Mouse (Mus musculus) embryonic stem cell, embryonic (primary cell): ENCODE measurements around the gene Helq.

Source experiments
- CTCF ChIA-PET, 4 experiments: fragments of 300-600 bp in 2 of 4; fragments of 350-600 bp in 2 of 4; sonication (Branson Sonifier 250); formaldehyde crosslinking; loops; one replicate each; lab custom pipeline; 2022; ENCODE audit warnings: inconsistent platforms in 2 of 4; lab: Charles Lee
- POLR2A ChIA-PET, 4 experiments: fragments of 300-600 bp in 2 of 4; fragments of 350-600 bp in 2 of 4; sonication (Branson Sonifier 250); formaldehyde crosslinking; loops; one replicate each; lab custom pipeline; 2022; ENCODE audit warnings: antibody characterized with exemption in 4 of 4, inconsistent platforms in 1 of 4; lab: Charles Lee

Helq gene

GRCm38 (mm10) chr5:100820483-100821184 is 22.2 kb upstream of the Helq start, which contains the start of gene Abraxas1:
Abraxas1 (minus strand) TSS chr5:100820965.
- ChIA-PET POLR2A (interaction anchor here in 3 of 4 experiments (0.6 to 3.0 kb wide), 11 partner anchors 10 to 145 kb away, joined by 3 to 10 read pairs (median 3); partner anchors contain the start of genes Helq (in 2 of the 3), Gpat3 (in 1 of the 3) and Mrps18c (in 1 of the 3)), CTCF (interaction anchor here in 2 of 4 experiments (0.5 to 1.6 kb wide), 5 partner anchors 91 to 495 kb away, joined by 3 to 5 read pairs (median 4); no protein-coding TSS in a partner anchor)

- ChIA-PET POLR2A (interaction anchor here in 2 of 4 experiments (1.1 to 1.6 kb wide), 4 partner anchors 9 to 95 kb away, joined by 3 to 6 read pairs (median 3); no protein-coding TSS in a partner anchor), CTCF (no interaction called here)
Measured at GRCm38 (mm10) chr5:100819568-100820480, 21.4 kb upstream of the Helq start.

GRCm38 (mm10) chr5:100818341-100818740 is 19.9 kb upstream of the Helq start:
- POLR2A ChIA-PET = interaction anchor here in 1 of 4 experiments (1.6 kb wide), 1 partner anchor 8 kb away, joined by 6 read pairs; no protein-coding TSS in a partner anchor
- CTCF ChIA-PET = interaction anchor here in 1 of 4 experiments (0.6 to 0.7 kb wide), 3 partner anchors 17 to 160 kb away, joined by 3 to 7 read pairs (median 3); no protein-coding TSS in a partner anchor

- CTCF ChIA-PET = interaction anchor here in 1 of 4 experiments (0.7 kb wide), 1 partner anchor 1061 kb away, joined by 4 read pairs; no protein-coding TSS in a partner anchor
- POLR2A ChIA-PET = interaction anchor here (0.6 to 1.1 kb wide), 8 partner anchors 13 to 161 kb away, joined by 3 to 5 read pairs (median 3); partner anchors contain the start of gene Coq2 (in 2 of the 4)
Measured at GRCm38 (mm10) chr5:100794084-100794483, 4.3 kb downstream of the Helq start.

GRCm38 (mm10) chr5:100792261-100792660 is 6.1 kb downstream of the Helq start:
- ChIA-PET POLR2A (interaction anchor here in 1 of 4 experiments (1.0 kb wide), 2 partner anchors 25 to 28 kb away, joined by 3 to 4 read pairs; no protein-coding TSS in a partner anchor), CTCF (interaction anchor here in 3 of 4 experiments (0.6 to 1.0 kb wide), 5 partner anchors 34 to 237 kb away, joined by 3 to 5 read pairs (median 4); no protein-coding TSS in a partner anchor)

GRCm38 (mm10) chr5:100787527-100787926 is 10.9 kb downstream of the Helq start:
- ChIA-PET POLR2A (interaction anchor here in 1 of 4 experiments (1.3 kb wide), 1 partner anchor 10 kb away, joined by 5 read pairs; the partner anchor contains the start of genes Helq and Mrps18c), CTCF (no interaction called here)

GRCm38 (mm10) chr5:100779002-100779401 is 19.4 kb downstream of the Helq start:
- POLR2A ChIA-PET = interaction anchor here in 1 of 4 experiments (1.1 kb wide), 1 partner anchor 12 kb away, joined by 3 read pairs; no protein-coding TSS in a partner anchor
- CTCF ChIA-PET = no interaction called here

GRCm38 (mm10) chr5:100776900-100777299 is 21.5 kb downstream of the Helq start:
- CTCF ChIA-PET = no interaction called here
- POLR2A ChIA-PET = no interaction called here

GRCm38 (mm10) chr5:100775778-100776404 is 22.5 kb downstream of the Helq start:
- POLR2A ChIA-PET = interaction anchor here in 3 of 4 experiments (0.5 to 2.2 kb wide), 8 partner anchors 10 to 101 kb away, joined by 3 to 15 read pairs (median 4); partner anchors contain the start of genes Coq2 (in 1 of the 3), Helq (in 1 of the 3) and Mrps18c (in 1 of the 3)
- CTCF ChIA-PET = no interaction called here

GRCm38 (mm10) chr5:100771575-100771974 is 26.8 kb downstream of the Helq start:
- ChIA-PET POLR2A (no interaction called here), CTCF (no interaction called here)

GRCm38 (mm10) chr5:100766026-100766425 is 32.4 kb downstream of the Helq start:
- ChIA-PET POLR2A (interaction anchor here in 3 of 4 experiments (0.6 to 3.7 kb wide), 29 partner anchors 9 to 727 kb away, joined by 3 to 16 read pairs (median 4); partner anchors contain the start of genes Cops4 (in 3 of the 3), Helq (in 3 of the 3), Mrps18c (in 3 of the 3) and Coq2 (in 2 of the 3)), CTCF (interaction anchor here in 3 of 4 experiments (1.0 to 1.4 kb wide), 3 partner anchors 15 to 152 kb away, joined by 3 read pairs; partner anchors contain the start of gene Coq2 (in 1 of the 3))

- POLR2A ChIA-PET = interaction anchor here in 1 of 4 experiments (0.7 to 2.0 kb wide), 6 partner anchors 8 to 153 kb away, joined by 3 to 6 read pairs (median 4); no protein-coding TSS in a partner anchor
- CTCF ChIA-PET = no interaction called here
Measured at GRCm38 (mm10) chr5:100761736-100762135, 36.7 kb downstream of the Helq start.

- POLR2A ChIA-PET = interaction anchor here in 1 of 4 experiments (0.5 kb wide), 1 partner anchor 198 kb away, joined by 4 read pairs; no protein-coding TSS in a partner anchor
Measured at GRCm38 (mm10) chr5:100760049-100760663, 38.2 kb downstream of the Helq start.

GRCm38 (mm10) chr5:100758121-100758520 is 40.3 kb downstream of the Helq start:
- ChIA-PET POLR2A (interaction anchor here in 1 of 4 experiments (1.0 kb wide), 1 partner anchor 307 kb away, joined by 3 read pairs; no protein-coding TSS in a partner anchor), CTCF (no interaction called here)

More at GRCm38 (mm10) chr5:100760049-100760663, 38.2 kb downstream of the Helq start:
- CTCF ChIA-PET = no interaction called here

- ChIA-PET POLR2A (interaction anchor here in 3 of 4 experiments (0.6 to 2.3 kb wide), 6 partner anchors 9 to 803 kb away, joined by 3 to 9 read pairs (median 6); no protein-coding TSS in a partner anchor), CTCF (interaction anchor here in 2 of 4 experiments (0.5 to 0.6 kb wide), 2 partner anchors 164 to 235 kb away, joined by 3 read pairs; no protein-coding TSS in a partner anchor)
Measured at GRCm38 (mm10) chr5:100753407-100753806, 45.0 kb downstream of the Helq start.

- POLR2A ChIA-PET = interaction anchor here in 3 of 4 experiments (0.6 to 1.8 kb wide), 10 partner anchors 14 to 697 kb away, joined by 3 to 5 read pairs (median 4); no protein-coding TSS in a partner anchor
- CTCF ChIA-PET = interaction anchor here in 3 of 4 experiments (0.5 to 1.4 kb wide), 3 partner anchors 14 to 116 kb away, joined by 3 read pairs; no protein-coding TSS in a partner anchor
Measured at GRCm38 (mm10) chr5:100751655-100752054, 46.7 kb downstream of the Helq start.
